Mouse (Mus musculus) lung, embryonic 15.5 days (tissue): ENCODE measurements around the gene Prim2. TPM values are rescaled to one million over a fixed set of nuclear protein-coding genes. Genes with fewer than 3 reads are reported as not detected.

Experiments used
- ATAC-seq: fragments of 200-750 bp; cut with Nextera tagmentation; 2 replicates; pipeline ENCODE4 v1.8.0; 2017; ENCODE audit warnings: moderate number of reproducible peaks, borderline replicate concordance; ENCODE audit not compliant: low FRiP score, low TSS enrichment; ENCODE audit errors: extremely low read depth
- H3K27ac ChIP-seq: fragments of 300-500 bp; sonication (generic); 2 replicates; pipeline ENCODE4 v1.5.1; 2015; ENCODE audit warnings: moderate library complexity, mild to moderate bottlenecking, inconsistent platforms
- H3K27me3 ChIP-seq: fragments of 300-500 bp; sonication (generic); 2 replicates; pipeline ENCODE4 v1.6.1; 2015; ENCODE audit warnings: inconsistent platforms
- H3K36me3 ChIP-seq: fragments of 300-500 bp; sonication (generic); 2 replicates; pipeline ENCODE4 v1.6.1; 2015; ENCODE audit warnings: inconsistent platforms
- H3K4me1 ChIP-seq: fragments of 300-500 bp; sonication (generic); 2 replicates; pipeline ENCODE4 v1.6.1; 2015; ENCODE audit warnings: inconsistent platforms
- H3K4me2 ChIP-seq: fragments of 300-500 bp; sonication (generic); 2 replicates; pipeline ENCODE4 v1.6.1; 2015; ENCODE audit warnings: inconsistent platforms, mild to moderate bottlenecking, moderate library complexity
- H3K4me3 ChIP-seq: fragments of 300-500 bp; sonication (generic); 2 replicates; pipeline ENCODE4 v1.5.1; 2015; ENCODE audit warnings: mild to moderate bottlenecking, inconsistent platforms
- H3K9ac ChIP-seq: fragments of 300-500 bp; sonication (generic); 2 replicates; pipeline ENCODE4 v1.6.1; 2015; ENCODE audit warnings: inconsistent platforms
- H3K9me3 ChIP-seq: fragments of 300-500 bp; sonication (generic); 2 replicates; pipeline ENCODE4 v1.6.1; 2016; ENCODE audit warnings: inconsistent platforms
- WGBS: fragments of 180-500 bp; shearing (Covaris S2); methylation state at CpG from one replicate; pipeline ENCODE4 v1.1.7; 2015; 5-methylcytosine and 5-hydroxymethylcytosine counted together
- polyA plus RNA-seq: library from polyadenylated mRNA; unstranded; fragments of >200 nt; fragmentation: Nextera tagmentation; extraction: Ambion mirVana; gene quantifications from 2 replicates; pipeline ENCODE4 v1.2.1, GENCODE M21; 2015

The Prim2 gene
- polyA plus RNA-seq, 1 experiment from 2014 or later: 45.1 TPM

DNA sequence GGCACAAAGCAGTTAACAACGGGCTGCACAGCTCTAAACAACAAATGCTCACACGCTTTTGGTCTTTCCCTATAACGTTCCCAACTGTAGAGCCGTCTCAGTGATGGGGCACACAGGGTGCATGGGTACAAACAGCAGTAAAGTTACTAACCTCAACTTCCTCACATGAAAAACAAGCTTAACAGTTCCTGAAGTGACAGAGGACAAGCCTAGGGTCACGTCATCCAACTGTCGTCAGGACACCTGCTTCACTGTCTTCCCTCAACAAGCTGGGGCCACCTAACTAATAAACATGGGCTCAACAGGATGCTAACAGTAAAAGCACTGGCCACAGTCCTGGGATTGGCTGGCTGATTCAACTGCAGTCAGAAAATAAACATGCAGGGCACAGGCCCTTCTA lies 91.0 kb downstream of the Prim2 start:
- no peak for ATAC-seq
- Histone ChIP-seq H3K4me3 (no peak overlapping the region), H3K9me3 (no peaks in the 10 kb centered on the region), H3K4me2 (no peak overlapping the region), H3K9ac (no peak overlapping the region), H3K4me1 (no peaks in the 10 kb centered on the region), H3K27me3 (no peaks in the 10 kb centered on the region), H3K36me3 (no peaks in the 10 kb centered on the region), H3K27ac (no peak overlapping the region)
- 70% methylated on average over 6 of the region's 6 CpGs for WGBS

DNA sequence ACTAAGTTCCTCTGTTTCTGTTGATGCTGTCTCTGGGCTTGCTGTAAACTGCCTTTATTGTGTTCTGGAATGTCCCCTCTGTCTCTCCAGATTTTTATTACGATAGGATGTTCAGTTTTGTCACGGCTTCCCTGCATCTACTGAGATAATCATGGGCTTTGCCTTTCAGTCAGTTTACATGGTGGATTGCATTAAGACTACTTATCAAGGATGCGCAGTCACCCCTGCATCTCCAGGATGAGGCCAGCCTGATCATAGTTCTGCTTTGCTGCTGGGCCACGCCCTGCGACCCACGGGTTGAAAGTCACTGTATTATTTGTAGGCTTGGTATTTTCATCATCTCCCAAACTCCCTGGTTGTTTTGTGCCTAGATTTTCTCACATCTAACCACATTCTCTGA lies 95.1 kb downstream of the Prim2 start:
- ATAC-seq: no peak
- Histone ChIP-seq H3K4me3 (no peak overlapping the region), H3K4me1 (no peaks in the 10 kb centered on the region), H3K9ac (no peak overlapping the region), H3K4me2 (no peak overlapping the region), H3K9me3 (no peaks in the 10 kb centered on the region), H3K27me3 (no peaks in the 10 kb centered on the region), H3K36me3 (no peaks in the 10 kb centered on the region), H3K27ac (no peak overlapping the region)
- 94% methylated on average over 6 of the region's 6 CpGs for WGBS

DNA sequence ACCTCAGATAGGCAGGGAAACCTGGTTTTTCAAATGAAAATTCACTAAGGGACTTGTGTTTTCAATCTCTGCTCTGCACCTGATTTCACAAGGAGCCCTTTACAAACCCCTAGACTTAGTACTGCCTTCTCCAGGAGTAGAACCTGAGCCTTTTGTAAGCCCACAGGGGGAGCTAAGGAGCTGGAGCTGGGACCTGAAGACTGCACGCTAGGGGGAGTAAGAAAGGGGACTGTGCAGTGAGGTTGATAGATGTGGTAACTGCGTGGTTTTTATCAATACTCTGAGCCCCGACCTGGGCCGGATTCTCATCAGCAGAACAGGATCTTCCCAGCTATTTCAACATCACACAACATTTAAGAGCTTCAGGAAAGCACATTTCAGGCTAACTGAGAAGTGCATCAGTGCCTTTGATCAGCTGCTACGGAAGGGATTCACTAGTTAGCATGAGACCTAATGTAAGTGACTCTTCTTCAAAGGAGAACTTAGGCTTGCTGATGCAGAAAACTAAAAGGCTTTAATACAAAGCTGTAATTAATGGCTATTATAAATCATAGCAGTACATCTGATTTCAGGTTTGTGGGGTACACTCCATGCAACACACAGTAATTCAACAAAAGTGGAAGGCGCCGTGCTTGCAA lies 103.7 kb downstream of the Prim2 start:
- no peak overlapping the region for H3K4me2 ChIP-seq
- H3K4me3 ChIP-seq: no peak overlapping the region
- H3K27ac ChIP-seq: no peak overlapping the region
- no peaks in the 10 kb centered on the region for H3K9me3 ChIP-seq
- H3K27me3 ChIP-seq: no peaks in the 10 kb centered on the region
- 53% methylated on average over 7 of the region's 7 CpGs for WGBS
- H3K9ac ChIP-seq: no peak overlapping the region
- no peaks in the 10 kb centered on the region for H3K36me3 ChIP-seq
- H3K4me1 ChIP-seq: no peaks in the 10 kb centered on the region
- no peak for ATAC-seq

DNA sequence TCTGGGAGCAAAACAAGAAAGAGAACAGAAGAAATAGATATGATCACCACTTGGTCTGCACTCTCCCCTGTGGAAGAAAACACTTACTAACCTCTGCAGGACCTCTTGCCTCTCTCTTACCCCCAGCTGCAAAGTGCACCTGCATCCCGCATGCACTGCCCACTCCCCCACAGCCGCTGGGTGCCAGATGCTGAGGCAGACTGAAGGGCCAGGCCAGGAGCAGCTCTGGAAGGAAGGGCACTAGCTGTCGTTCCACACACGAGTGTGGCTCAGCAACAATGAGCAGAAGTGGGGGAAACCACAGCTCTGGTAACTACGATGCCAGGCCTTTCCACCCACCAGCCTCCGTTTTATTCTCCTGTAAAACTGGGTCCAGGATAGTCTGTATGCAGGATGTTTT lies 105.6 kb downstream of the Prim2 start:
- no peaks in the 10 kb centered on the region for H3K9me3 ChIP-seq
- no peak overlapping the region for H3K9ac ChIP-seq
- no peak for ATAC-seq
- no peaks in the 10 kb centered on the region for H3K27me3 ChIP-seq
- no peak overlapping the region for H3K4me2 ChIP-seq
- no peaks in the 10 kb centered on the region for H3K4me1 ChIP-seq
- no peaks in the 10 kb centered on the region for H3K36me3 ChIP-seq
- 68% methylated on average over 6 of the region's 6 CpGs for WGBS
- H3K4me3 ChIP-seq: no peak overlapping the region
- no peak overlapping the region for H3K27ac ChIP-seq

DNA sequence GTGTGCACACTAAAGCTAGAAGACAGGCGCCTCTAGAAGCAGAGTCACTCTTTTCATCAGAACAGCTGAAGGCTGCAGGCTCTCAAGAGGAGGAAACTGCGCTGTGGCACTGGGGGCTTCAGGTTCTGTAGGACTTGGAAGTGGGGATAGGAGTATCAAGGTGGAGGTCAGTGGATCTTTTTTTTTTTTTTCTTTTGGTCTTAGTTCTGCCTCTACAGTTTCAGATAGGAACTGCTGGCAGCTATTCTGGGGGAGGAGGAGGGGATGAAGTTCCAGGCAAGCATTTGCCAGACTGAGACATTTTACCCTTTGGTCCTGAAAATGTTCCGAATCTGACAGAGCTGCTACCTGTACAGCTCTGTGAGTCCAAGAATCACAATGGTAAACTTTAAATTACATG lies 106.0 kb downstream of the Prim2 start:
- Histone ChIP-seq H3K36me3 (no peaks in the 10 kb centered on the region), H3K9ac (no peak overlapping the region), H3K9me3 (no peaks in the 10 kb centered on the region), H3K4me2 (no peak overlapping the region), H3K4me1 (no peaks in the 10 kb centered on the region), H3K27ac (no peak overlapping the region), H3K4me3 (no peak overlapping the region), H3K27me3 (no peaks in the 10 kb centered on the region)
- 83% methylated on average over 3 of the region's 3 CpGs for WGBS
- ATAC-seq: no peak

DNA sequence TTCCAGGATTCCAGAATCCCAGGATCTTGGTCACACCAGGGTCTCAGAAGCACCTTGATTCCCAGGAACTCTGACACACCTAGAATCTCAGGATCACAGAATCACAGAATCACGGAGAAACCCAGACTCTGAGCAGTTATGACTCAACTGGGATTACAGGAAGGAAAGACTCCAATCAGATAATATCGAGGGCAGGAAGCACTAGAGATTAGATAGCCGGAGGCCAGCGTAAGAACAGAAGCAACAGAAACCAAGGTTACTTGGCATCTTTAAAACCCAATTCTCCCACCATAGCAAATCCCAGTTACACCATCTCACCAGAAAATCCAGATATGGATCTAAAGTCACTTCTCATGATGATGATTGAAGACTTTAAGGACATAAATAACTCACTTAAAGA lies 113.0 kb downstream of the Prim2 start:
- no peaks in the 10 kb centered on the region for H3K4me1 ChIP-seq
- no peaks in the 10 kb centered on the region for H3K9me3 ChIP-seq
- H3K36me3 ChIP-seq: no peaks in the 10 kb centered on the region
- 52% methylated on average over 4 of the region's 4 CpGs for WGBS
- no peak overlapping the region for H3K27ac ChIP-seq
- no peak overlapping the region for H3K9ac ChIP-seq
- H3K4me2 ChIP-seq: no peak overlapping the region
- H3K27me3 ChIP-seq: no peaks in the 10 kb centered on the region
- ATAC-seq: no peak
- H3K4me3 ChIP-seq: no peak overlapping the region

DNA sequence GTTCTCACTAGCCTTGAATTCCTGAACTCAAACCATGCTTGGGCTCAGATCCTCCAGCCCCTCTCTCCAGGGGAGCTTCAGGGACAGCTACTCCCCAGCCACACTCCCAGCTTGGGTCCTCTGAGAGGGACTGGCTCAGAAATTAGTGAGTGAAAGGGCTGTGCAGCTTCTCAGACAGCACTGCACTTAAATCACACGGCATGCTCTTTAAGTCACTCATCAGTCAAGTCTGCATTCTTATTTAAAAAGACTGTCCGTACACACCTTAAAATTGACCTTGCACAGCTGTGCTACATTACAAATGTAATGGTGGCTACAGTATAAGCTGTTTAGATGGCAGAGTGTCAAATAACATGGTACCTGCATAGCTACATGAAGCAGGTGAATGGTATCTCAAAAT lies 114.0 kb downstream of the Prim2 start:
- no peak for ATAC-seq
- no peaks in the 10 kb centered on the region for H3K9me3 ChIP-seq
- H3K27me3 ChIP-seq: no peaks in the 10 kb centered on the region
- 64% methylated on average over 2 of the region's 2 CpGs for WGBS
- no peaks in the 10 kb centered on the region for H3K4me1 ChIP-seq
- H3K9ac ChIP-seq: no peak overlapping the region
- H3K4me2 ChIP-seq: no peak overlapping the region
- no peak overlapping the region for H3K4me3 ChIP-seq
- no peaks in the 10 kb centered on the region for H3K36me3 ChIP-seq
- H3K27ac ChIP-seq: no peak overlapping the region

DNA sequence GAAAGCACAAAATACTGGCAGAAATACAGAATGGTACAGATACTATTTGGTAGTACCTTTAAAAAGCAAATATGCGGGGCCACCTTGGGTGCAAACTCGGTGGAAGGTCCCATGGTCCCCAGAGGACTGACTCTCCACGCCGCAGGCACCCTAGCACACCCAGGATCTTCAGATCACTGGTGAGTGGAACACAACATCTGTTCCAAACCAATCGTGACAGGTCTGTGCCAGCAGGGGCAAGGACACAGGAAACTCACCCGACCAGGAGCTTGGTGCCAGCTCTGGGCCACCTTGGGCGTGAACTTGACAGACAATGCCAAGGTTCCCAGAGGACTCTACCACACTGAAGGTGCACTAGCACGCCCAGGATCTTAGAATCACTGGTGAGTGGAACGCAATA lies 118.2 kb downstream of the Prim2 start:
- no peak for ATAC-seq
- H3K9me3 ChIP-seq: no peaks in the 10 kb centered on the region

DNA sequence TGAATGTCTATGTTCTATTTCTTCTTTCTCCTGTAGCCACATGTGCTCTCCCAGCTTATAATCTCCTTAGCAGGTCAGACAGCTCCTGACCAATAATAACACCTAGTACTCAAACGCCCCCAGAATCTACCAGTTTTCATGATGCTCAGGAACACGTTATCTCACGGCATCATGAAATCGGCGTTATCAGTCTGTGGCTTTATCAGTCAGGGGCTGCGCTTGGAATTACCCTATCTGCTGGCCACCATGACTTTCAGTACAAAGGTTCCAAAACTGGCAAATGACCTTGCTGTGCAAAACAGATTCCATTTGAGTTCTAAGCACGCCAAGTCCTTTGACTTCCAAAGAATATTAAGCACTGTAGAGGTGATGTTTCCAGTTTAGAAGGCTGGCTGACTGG lies 127.9 kb downstream of the Prim2 start:
- H3K9me3 ChIP-seq: no peaks in the 10 kb centered on the region
- H3K4me1 ChIP-seq: no peaks in the 10 kb centered on the region
- no peak overlapping the region for H3K4me3 ChIP-seq
- no peak overlapping the region for H3K27ac ChIP-seq
- ATAC-seq: no peak
- no peaks in the 10 kb centered on the region for H3K27me3 ChIP-seq
- 89% methylated on average over 7 of the region's 7 CpGs for WGBS
- H3K4me2 ChIP-seq: no peak overlapping the region
- H3K36me3 ChIP-seq: no peaks in the 10 kb centered on the region
- no peak overlapping the region for H3K9ac ChIP-seq

More for the DNA sequence above, 118.2 kb downstream of the Prim2 start:
- 87% methylated on average over 9 of the region's 9 CpGs for WGBS
- H3K4me2 ChIP-seq: no peak overlapping the region
- no peaks in the 10 kb centered on the region for H3K36me3 ChIP-seq
- H3K9ac ChIP-seq: no peak overlapping the region
- H3K4me1 ChIP-seq: no peaks in the 10 kb centered on the region
- H3K27ac ChIP-seq: no peak overlapping the region
- no peak overlapping the region for H3K4me3 ChIP-seq
- H3K27me3 ChIP-seq: no peaks in the 10 kb centered on the region

DNA sequence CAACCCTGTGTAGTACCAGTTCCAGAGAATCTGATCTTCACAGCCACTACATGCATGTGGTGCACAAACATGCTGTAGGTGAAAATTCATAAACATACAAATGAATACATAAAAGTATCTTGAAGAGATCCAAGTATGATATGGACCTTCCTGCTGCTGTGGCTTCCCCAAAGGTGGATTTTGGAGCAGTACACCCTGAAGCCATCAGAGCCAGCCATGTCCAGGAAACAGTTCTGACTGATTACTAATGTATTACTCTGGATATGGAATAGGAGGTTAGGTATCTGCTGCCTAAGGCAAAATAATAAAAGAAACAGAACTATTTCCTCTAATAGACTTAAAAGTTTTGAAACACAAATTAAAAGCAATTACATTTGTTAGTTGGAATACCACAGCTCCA lies 131.6 kb downstream of the Prim2 start:
- no peaks in the 10 kb centered on the region for H3K9me3 ChIP-seq
- no peak overlapping the region for H3K9ac ChIP-seq
- no peaks in the 10 kb centered on the region for H3K4me1 ChIP-seq
- ATAC-seq: no peak
- H3K27ac ChIP-seq: no peak overlapping the region
- H3K36me3 ChIP-seq: no peaks in the 10 kb centered on the region
- H3K27me3 ChIP-seq: no peaks in the 10 kb centered on the region
- no peak overlapping the region for H3K4me3 ChIP-seq
- no peak overlapping the region for H3K4me2 ChIP-seq

DNA sequence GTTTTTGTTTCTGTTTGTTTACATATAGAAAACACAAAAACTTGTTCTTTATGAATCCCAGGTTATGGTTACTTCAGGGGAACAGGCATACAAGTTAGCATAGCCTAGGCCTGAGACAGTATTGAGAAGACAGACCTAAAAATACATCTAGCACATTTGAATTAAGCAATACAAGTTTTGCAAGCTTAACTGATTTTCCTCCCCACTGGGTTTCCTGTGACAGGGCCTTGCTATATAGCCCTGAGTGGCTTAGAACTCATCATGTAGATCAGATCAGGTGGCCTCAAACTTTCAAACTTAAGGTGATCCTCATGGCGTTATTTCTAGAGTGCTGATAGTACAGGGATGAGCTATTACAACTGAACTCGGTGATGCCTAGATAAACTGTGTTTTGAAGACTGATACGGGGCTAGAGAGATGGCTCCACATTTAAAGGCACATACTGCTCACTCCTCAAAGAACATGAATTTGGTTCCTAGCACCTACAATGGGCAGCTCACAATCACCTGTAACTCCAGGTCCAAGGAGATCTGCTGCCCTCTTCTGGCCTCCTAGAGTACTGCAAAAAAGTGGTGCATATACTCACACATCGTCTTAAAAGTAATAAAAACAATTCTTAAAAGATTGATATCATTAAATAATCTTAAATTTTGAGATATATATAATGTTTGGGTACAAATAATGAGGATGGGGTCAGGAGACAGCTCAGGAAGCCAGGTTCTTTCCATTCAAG lies 133.2 kb downstream of the Prim2 start:
- 90% methylated on average over 4 of the region's 4 CpGs for WGBS
- no peak for ATAC-seq
- no peak overlapping the region for H3K4me2 ChIP-seq

DNA sequence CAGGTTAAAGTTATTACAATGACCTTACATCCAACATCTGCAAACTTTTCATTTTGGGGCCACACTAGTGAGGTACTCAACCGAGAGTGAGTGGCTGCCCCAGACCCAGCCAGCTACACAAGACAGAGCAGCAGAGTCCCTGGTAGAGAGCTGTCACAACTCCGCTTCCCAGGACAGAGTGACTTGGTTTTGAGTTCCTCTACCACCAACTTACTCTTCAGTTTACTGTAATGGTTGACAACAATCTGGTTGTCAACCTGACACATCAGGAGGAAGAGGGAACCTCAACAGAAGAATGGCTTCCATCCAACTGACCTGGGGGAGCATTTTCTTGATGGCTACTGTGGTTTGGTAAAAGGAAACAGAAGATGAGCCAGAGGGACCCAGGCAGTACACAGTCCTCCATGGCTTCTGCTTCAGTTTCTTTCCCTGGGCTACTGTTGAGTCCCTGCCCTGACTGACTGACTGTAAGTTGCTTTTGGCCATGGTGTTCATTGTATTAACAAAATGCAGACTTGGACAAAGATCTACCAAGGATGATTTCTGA lies 134.4 kb downstream of the Prim2 start:
- no peak overlapping the region for H3K4me2 ChIP-seq
- H3K27ac ChIP-seq: no peak overlapping the region
- H3K4me1 ChIP-seq: no peaks in the 10 kb centered on the region
- no peaks in the 10 kb centered on the region for H3K9me3 ChIP-seq
- H3K9ac ChIP-seq: no peak overlapping the region
- ATAC-seq: no peak
- no peaks in the 10 kb centered on the region for H3K27me3 ChIP-seq
- H3K36me3 ChIP-seq: no peaks in the 10 kb centered on the region
- 85% methylated on average over 2 of the region's 2 CpGs for WGBS
- H3K4me3 ChIP-seq: no peak overlapping the region

More for the DNA sequence above, 133.2 kb downstream of the Prim2 start:
- Histone ChIP-seq H3K27ac (no peak overlapping the region), H3K4me3 (no peak overlapping the region), H3K9ac (no peak overlapping the region), H3K9me3 (no peaks in the 10 kb centered on the region), H3K36me3 (no peaks in the 10 kb centered on the region), H3K27me3 (no peaks in the 10 kb centered on the region), H3K4me1 (no peaks in the 10 kb centered on the region)
